Mouse (Mus musculus) lung, postnatal 0 days (tissue): ENCODE results near the gene Arpc4.

ENCODE experiments used
- CTCF ChIP-seq: IDR thresholded peaks from 2 replicates; pipeline ENCODE4 v1.5.1; 2016; ENCODE audit warnings: antibody characterized with exemption, mild to moderate bottlenecking
- EP300 ChIP-seq: IDR thresholded peaks from 2 replicates; pipeline ENCODE4 v1.6.1; 2016; ENCODE audit warnings: antibody characterized with exemption, mild to moderate bottlenecking, control low read depth

- TF ChIP-seq EP300 (no peak), CTCF (no peak)
These were observed 8.1 kb downstream of the Arpc4 start for GRCm38 (mm10) chr6:113386025-113386424.
